In the genomic region with DNA sequence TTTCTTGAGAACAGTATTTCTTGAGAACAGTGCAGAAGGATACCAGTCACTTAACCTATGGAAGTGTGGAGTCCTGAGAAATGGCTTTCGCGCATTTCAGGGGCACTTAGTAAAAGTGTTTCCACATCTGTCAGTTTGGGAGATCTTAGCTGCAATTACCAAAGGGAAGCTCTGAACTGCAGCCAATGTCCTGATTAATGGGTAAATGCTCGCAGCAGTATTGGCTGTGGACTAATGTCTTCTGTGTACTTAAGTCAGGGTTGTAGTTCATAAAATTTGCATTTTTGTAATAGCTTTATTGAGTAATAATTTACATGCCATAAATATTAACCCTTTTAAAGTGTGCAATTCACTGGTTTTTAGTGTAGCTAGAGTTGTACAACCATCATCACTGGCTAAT, we compare ENCODE assay signal across 29 mouse cellular contexts.
DNase-seq lines count a peak whose midpoint lies in the region; ATAC-seq and TF ChIP-seq lines count a peak whose summit lies in the region.
"Had no signal": no experiment of that assay in that cellular context is flagged by ENCODE, and none has a peak within 500 bp of the region (broad histone marks: within the 10 kb centered on the region; RNA-seq: fewer than 3 reads in every experiment).

No protein-coding gene starts in this region.

- peak; percentile 10 for DNase-seq in adrenal gland, postnatal 14 days
- no peak for DNase-seq in adrenal gland, postnatal 36 days
- peak; percentile 76 for DNase-seq in kidney, adult 9 months
- no peak for DNase-seq in kidney, adult 18-20 months
- peak; percentile 70 for DNase-seq in lung, embryonic 14.5 days
- no peak for DNase-seq in lung, adult 2 months
- peak; percentile 84 for DNase-seq in brain, embryonic 14.5 days (ENCODE audit: low read depth)
- DNase-seq in frontal cortex, postnatal 25 days (ENCODE audit: low spot score in 2 of 2) = no peak
- DNase-seq: adrenal gland, postnatal 25 days; cerebellum, adult 2 months; cerebellum, postnatal 14 days; gastrocnemius, postnatal 10 days; heart, postnatal 14 days; layer of hippocampus, postnatal 36 days; left cerebral cortex, postnatal 4 days; liver, embryonic 13.5 days; lung, postnatal 14 days; right cerebral cortex, postnatal 4 days; thymus, adult 2 months; thymus, postnatal 36 days had no signal

- no peak overlapping the region for H3K4me3 ChIP-seq in lung, embryonic 14.5 days (ENCODE audit: low read depth, low read length)
- H3K4me3 ChIP-seq in lung, adult 2 months (replicated peaks; ENCODE audit: extremely low read depth, low read depth, low read length) = no peak overlapping the region
- H3K4me3 ChIP-seq: erythroblast, embryonic 14.5 days; forebrain, embryonic 12.5 days; hindbrain, embryonic 10.5 days; hindbrain, embryonic 15.5 days; liver, embryonic 13.5 days; neural tube, embryonic 12.5 days had no signal

- no peak overlapping the region for H3K27ac ChIP-seq in lung, embryonic 14.5 days (ENCODE audit: low read depth)
- H3K27ac ChIP-seq: forebrain, embryonic 12.5 days; hindbrain, embryonic 10.5 days; hindbrain, embryonic 15.5 days; liver, embryonic 13.5 days; neural tube, embryonic 12.5 days had no signal

- no peak; the same call in 1 of the 2 replicates for ATAC-seq in lung, embryonic 14.5 days (ENCODE audit: insufficient read depth)
- ATAC-seq: inflammation-experienced regulatory T-cells, adult 6 months; midbrain, embryonic 16.5 days had no signal

- no peaks in the 10 kb centered on the region for H3K4me1 ChIP-seq in lung, embryonic 14.5 days (ENCODE audit: insufficient read depth)
- no peaks in the 10 kb centered on the region for H3K4me1 ChIP-seq in lung, adult 2 months (ENCODE audit: control insufficient read depth, insufficient read depth, low read length)
- H3K4me1 ChIP-seq: liver, embryonic 13.5 days had no signal

- no peaks in the 10 kb centered on the region for H3K36me3 ChIP-seq in lung, embryonic 14.5 days (ENCODE audit: insufficient read depth)
- H3K36me3 ChIP-seq: forebrain, embryonic 12.5 days; hindbrain, embryonic 10.5 days; hindbrain, embryonic 15.5 days; liver, embryonic 13.5 days; neural tube, embryonic 12.5 days had no signal

- no peak overlapping the region for H3K9ac ChIP-seq in lung, embryonic 14.5 days
- H3K9ac ChIP-seq: forebrain, embryonic 12.5 days; hindbrain, embryonic 15.5 days; liver, embryonic 13.5 days; neural tube, embryonic 12.5 days had no signal

- TF ChIP-seq POLR2A in lung, adult 2 months (IDR thresholded peaks at IDR 0.05; ENCODE audit: borderline replicate concordance, extremely low read depth, low read depth, low read length) = no peak
- TF ChIP-seq POLR2A in brain, embryonic 14.5 days (IDR thresholded peaks at IDR 0.05; ENCODE audit: borderline replicate concordance, extremely low read depth, insufficient read depth, insufficient read length, poor library complexity, severe bottlenecking) = no peak

- H3K4me2 ChIP-seq in lung, embryonic 14.5 days = no peak overlapping the region
- H3K4me2 ChIP-seq: forebrain, embryonic 12.5 days; hindbrain, embryonic 15.5 days; liver, embryonic 13.5 days; midbrain, embryonic 11.5 days; neural tube, embryonic 12.5 days had no signal

- no peaks in the 10 kb centered on the region for H3K27me3 ChIP-seq in lung, embryonic 14.5 days (ENCODE audit: insufficient read depth, low read length)
- H3K27me3 ChIP-seq: forebrain, embryonic 12.5 days; hindbrain, embryonic 15.5 days; liver, embryonic 13.5 days; neural tube, embryonic 12.5 days had no signal

- 39% methylated on average over 3 of the region's 3 CpGs for WGBS in lung, embryonic 14.5 days
- WGBS in lung, adult 2 months = 69% methylated on average over 3 of the region's 3 CpGs

- no peak for TF ChIP-seq CTCF in lung, embryonic 14.5 days (IDR thresholded peaks at IDR 0.05; ENCODE audit: low read depth)
- TF ChIP-seq CTCF in lung, adult 2 months (IDR thresholded peaks at IDR 0.05; ENCODE audit: insufficient read depth, low read length) = no peak
- TF ChIP-seq CTCF in brain, embryonic 14.5 days (IDR thresholded peaks at IDR 0.05; ENCODE audit: borderline replicate concordance, extremely low read depth, insufficient read depth, insufficient read length) = no peak

- H3K9me3 ChIP-seq in lung, embryonic 14.5 days (ENCODE audit: low read depth, low read length) = no peaks in the 10 kb centered on the region
- H3K9me3 ChIP-seq: forebrain, embryonic 12.5 days; G1E; hindbrain, embryonic 10.5 days; hindbrain, embryonic 15.5 days; liver, embryonic 13.5 days; neural tube, embryonic 12.5 days had no signal

Comparison
In these comparisons a context has a peak if more than half of its experiments do, and no peak if none do; other contexts are left out.
1. DNase-seq: peak in adrenal gland, postnatal 14 days (single experiment), kidney, adult 9 months (single experiment), lung, embryonic 14.5 days (single experiment) and brain, embryonic 14.5 days (single experiment); none in adrenal gland, postnatal 36 days (0 of 2), kidney, adult 18-20 months (single experiment), lung, adult 2 months (single experiment) and frontal cortex, postnatal 25 days (0 of 2).